Mouse (Mus musculus): ENCODE measurements around the gene Ankrd44. TPM values are rescaled to one million over a fixed set of nuclear protein-coding genes. Genes with fewer than 3 reads are reported as not detected.
A peak's percentile ranks its signal among the peaks of the same experiment; 100 is the strongest.

The Ankrd44 gene
- polyA plus RNA-seq, 1 experiment from 2014 or later: 4.3 TPM

DNA sequence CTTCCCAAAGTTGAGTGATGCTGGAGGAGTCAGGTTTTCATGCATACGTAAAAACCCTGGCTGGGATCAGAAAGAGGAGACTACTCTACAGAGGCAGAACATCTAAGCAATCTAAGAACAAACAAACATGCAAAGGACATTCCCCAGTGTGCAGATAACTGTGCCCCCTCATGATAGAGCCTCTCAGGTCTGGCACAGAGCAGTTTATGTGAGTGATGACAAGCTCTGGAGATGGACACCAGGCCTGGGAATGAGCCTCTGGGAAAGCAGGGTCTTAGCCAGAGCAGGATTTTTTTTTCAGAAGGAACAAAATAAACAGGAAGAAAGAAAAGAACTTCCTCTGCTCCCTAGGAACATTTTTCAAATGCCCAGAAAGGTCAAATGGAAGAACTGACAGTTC lies 176.2 kb downstream of the Ankrd44 start:
- DNase-seq (ENCODE audit: low spot score) (peak; percentile 32), ATAC-seq (replicated peaks; ENCODE audit: low FRiP score, low read depth) (no peak)
- H3K9ac ChIP-seq (ENCODE audit: low read depth, low read length): no peak overlapping the region
- no peak overlapping the region for H3K27ac ChIP-seq
- H3K9me3 ChIP-seq (replicated peaks; ENCODE audit: low read length): no peaks in the 10 kb centered on the region
- TF ChIP-seq CTCF (IDR thresholded peaks at IDR 0.05; ENCODE audit: low read depth): no peak
- 52% methylated on average over 1 of the region's 1 CpGs for WGBS
- H3K4me2 ChIP-seq (ENCODE audit: low read length): no peak overlapping the region
- no peaks in the 10 kb centered on the region for H3K27me3 ChIP-seq (ENCODE audit: insufficient read depth, low read length)
- no peaks in the 10 kb centered on the region for H3K36me3 ChIP-seq (ENCODE audit: insufficient read depth, low read length)
- no peak overlapping the region for H3K4me3 ChIP-seq (replicated peaks; ENCODE audit: low read depth, low read length)
- no peaks in the 10 kb centered on the region for H3K4me1 ChIP-seq (replicated peaks; ENCODE audit: insufficient read depth, low read length)

DNA sequence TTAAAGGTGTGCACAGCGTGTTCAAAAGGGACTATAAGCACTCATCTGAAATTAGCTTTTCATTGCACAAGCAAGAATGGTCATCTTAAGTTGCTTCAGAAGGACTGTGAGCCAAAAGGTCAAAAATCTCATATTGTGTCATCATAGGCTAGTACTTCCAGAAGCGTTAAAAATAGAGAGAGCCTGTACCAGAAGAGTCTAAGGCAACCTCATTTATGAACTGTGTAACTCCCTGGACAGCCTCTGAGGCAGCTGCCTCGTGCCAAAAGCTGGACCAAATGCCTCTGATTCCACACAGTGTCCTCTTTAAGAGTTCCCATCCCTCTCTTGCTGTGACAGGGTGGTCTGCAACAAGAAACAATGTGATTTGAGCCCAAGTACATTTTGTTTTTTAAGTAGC lies 176.7 kb downstream of the Ankrd44 start:
- 67% methylated on average over 3 of the region's 3 CpGs for whole genome bisulfite sequencing
- no peak for TF ChIP-seq CTCF (IDR thresholded peaks at IDR 0.05; ENCODE audit: low read depth)
- peak; percentile 19 for DNase-seq (ENCODE audit: low spot score)
- Histone ChIP-seq H3K4me3 (replicated peaks; ENCODE audit: low read depth, low read length) (no peak overlapping the region), H3K27me3 (ENCODE audit: insufficient read depth, low read length) (no peaks in the 10 kb centered on the region), H3K27ac (no peak overlapping the region), H3K9ac (ENCODE audit: low read depth, low read length) (no peak overlapping the region), H3K4me1 (replicated peaks; ENCODE audit: insufficient read depth, low read length) (no peaks in the 10 kb centered on the region), H3K4me2 (ENCODE audit: low read length) (no peak overlapping the region), H3K9me3 (replicated peaks; ENCODE audit: low read length) (no peaks in the 10 kb centered on the region), H3K36me3 (ENCODE audit: insufficient read depth, low read length) (no peaks in the 10 kb centered on the region)
- no peak for ATAC-seq (replicated peaks; ENCODE audit: low FRiP score, low read depth)

DNA sequence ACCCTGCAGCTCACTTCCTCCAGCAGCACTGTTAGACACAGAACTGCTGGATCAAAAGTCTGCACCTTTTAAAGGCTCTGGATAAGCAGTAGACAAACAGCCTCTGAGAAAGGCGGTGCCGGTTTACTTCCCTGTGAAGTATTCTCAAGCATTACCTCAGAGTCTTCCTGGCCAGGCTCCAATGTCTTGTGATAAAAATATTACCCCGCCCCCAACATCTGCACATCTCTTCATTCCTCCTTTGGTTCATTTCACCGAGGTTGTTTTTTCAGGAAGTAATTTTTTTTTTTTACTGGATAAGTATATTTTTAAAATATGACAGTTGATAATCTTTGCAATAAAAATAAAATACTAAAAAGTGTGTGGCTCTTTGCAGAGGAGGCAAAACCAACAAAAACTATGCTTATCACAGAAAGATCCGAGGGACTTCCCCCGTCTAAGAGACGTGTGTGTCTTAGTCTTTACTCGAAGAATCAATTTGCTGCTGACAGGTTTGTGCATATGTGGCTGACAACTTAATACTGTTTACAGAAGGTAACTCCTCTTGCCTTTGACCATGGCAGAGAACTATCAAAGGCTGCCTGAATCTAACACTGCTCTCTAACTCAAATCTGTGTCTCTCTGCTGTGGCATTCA lies 178.3 kb downstream of the Ankrd44 start:
- no peak for ATAC-seq (replicated peaks; ENCODE audit: low FRiP score, low read depth)

DNA sequence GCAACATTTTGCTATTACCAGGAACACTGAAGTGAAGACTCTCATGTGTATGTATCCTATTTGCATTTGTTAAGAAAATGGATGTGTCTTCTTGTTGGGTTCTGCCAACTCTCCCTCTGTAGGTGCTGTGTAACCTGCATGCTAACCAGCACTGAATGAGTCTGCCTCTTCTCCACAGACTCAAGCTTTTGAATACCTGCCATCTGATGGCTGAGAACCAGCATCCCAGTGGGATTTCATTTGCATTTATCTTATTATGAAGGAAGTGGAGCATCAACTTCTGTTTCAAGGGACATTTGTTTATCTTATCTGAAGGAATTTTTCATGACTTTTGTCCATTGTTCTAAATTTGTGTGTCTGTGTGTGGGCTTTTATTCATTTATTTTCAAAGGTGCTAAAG lies 180.5 kb downstream of the Ankrd44 start:
- H3K4me3 ChIP-seq (replicated peaks; ENCODE audit: low read depth, low read length): no peak overlapping the region
- ATAC-seq (replicated peaks; ENCODE audit: low FRiP score, low read depth) (no peak), DNase-seq (ENCODE audit: low spot score) (no peak)
- H3K4me2 ChIP-seq (ENCODE audit: low read length): no peak overlapping the region
- H3K36me3 ChIP-seq (ENCODE audit: insufficient read depth, low read length): no peaks in the 10 kb centered on the region
- TF ChIP-seq CTCF (IDR thresholded peaks at IDR 0.05; ENCODE audit: low read depth): no peak
- no peak overlapping the region for H3K27ac ChIP-seq
- no peaks in the 10 kb centered on the region for H3K9me3 ChIP-seq (replicated peaks; ENCODE audit: low read length)
- no peaks in the 10 kb centered on the region for H3K4me1 ChIP-seq (replicated peaks; ENCODE audit: insufficient read depth, low read length)
- no peak overlapping the region for H3K9ac ChIP-seq (ENCODE audit: low read depth, low read length)
- H3K27me3 ChIP-seq (ENCODE audit: insufficient read depth, low read length): no peaks in the 10 kb centered on the region

More for the DNA sequence above, 178.3 kb downstream of the Ankrd44 start:
- WGBS: 25% methylated on average over 8 of the region's 8 CpGs
- H3K27me3 ChIP-seq (ENCODE audit: insufficient read depth, low read length): no peaks in the 10 kb centered on the region
- H3K4me2 ChIP-seq (ENCODE audit: low read length): no peak overlapping the region
- H3K9ac ChIP-seq (ENCODE audit: low read depth, low read length): no peak overlapping the region
- no peak for TF ChIP-seq CTCF (IDR thresholded peaks at IDR 0.05; ENCODE audit: low read depth)
- no peaks in the 10 kb centered on the region for H3K9me3 ChIP-seq (replicated peaks; ENCODE audit: low read length)
- no peaks in the 10 kb centered on the region for H3K36me3 ChIP-seq (ENCODE audit: insufficient read depth, low read length)
- no peaks in the 10 kb centered on the region for H3K4me1 ChIP-seq (replicated peaks; ENCODE audit: insufficient read depth, low read length)
- peak; percentile 18 for DNase-seq (ENCODE audit: low spot score)
- no peak overlapping the region for H3K4me3 ChIP-seq (replicated peaks; ENCODE audit: low read depth, low read length)
- no peak overlapping the region for H3K27ac ChIP-seq

DNA sequence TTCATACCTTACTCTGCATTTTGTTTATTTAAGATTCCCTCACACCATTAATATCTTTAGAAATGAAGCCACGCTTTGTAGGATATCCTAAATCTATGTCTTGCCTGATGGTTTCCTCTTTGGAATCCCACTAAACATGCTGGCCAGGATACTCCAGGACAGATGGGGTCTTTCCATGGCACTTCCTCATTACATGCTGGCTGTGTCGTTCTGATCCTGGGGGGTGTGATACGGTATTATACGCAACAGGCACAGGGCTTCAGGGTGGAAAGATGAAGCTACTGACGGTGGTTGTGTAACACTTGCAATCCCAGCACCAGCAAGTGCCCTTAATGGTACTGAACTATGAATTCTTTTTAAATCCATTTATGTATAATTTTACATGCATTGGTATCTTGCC lies 182.0 kb downstream of the Ankrd44 start:
- 82% methylated on average over 5 of the region's 5 CpGs for WGBS
- no peak for TF ChIP-seq CTCF (IDR thresholded peaks at IDR 0.05; ENCODE audit: low read depth)

DNA sequence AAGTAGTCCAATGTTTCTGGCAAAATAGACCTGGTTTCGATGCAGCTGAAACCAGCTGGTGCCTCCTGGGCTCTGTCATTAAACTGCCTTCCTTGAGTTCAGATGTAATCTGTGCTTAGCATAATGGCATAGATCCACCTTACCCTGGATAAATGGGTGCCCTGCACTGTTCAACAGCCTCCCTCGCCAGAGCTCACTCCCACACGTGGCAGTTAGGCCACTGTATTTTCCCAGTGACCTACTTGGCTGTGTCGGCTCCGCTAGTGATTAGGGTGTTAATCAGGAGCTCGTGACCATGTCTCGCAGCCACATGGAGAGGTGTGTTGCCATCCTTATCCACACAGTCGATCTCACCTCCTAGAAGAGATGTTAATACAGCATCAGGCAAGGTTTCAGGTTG lies 183.1 kb downstream of the Ankrd44 start:
- Histone ChIP-seq H3K4me1 (replicated peaks; ENCODE audit: insufficient read depth, low read length) (no peaks in the 10 kb centered on the region), H3K9me3 (replicated peaks; ENCODE audit: low read length) (no peaks in the 10 kb centered on the region), H3K9ac (ENCODE audit: low read depth, low read length) (no peak overlapping the region), H3K27me3 (ENCODE audit: insufficient read depth, low read length) (no peaks in the 10 kb centered on the region), H3K27ac (no peak overlapping the region), H3K36me3 (ENCODE audit: insufficient read depth, low read length) (no peaks in the 10 kb centered on the region), H3K4me3 (replicated peaks; ENCODE audit: low read depth, low read length) (no peak overlapping the region), H3K4me2 (ENCODE audit: low read length) (no peak overlapping the region)
- DNase-seq (ENCODE audit: low spot score) (no peak), ATAC-seq (replicated peaks; ENCODE audit: low FRiP score, low read depth) (no peak)
- WGBS: 65% methylated on average over 8 of the region's 8 CpGs
- TF ChIP-seq CTCF (IDR thresholded peaks at IDR 0.05; ENCODE audit: low read depth): no peak

More for the DNA sequence above, 182.0 kb downstream of the Ankrd44 start:
- Histone ChIP-seq H3K9me3 (replicated peaks; ENCODE audit: low read length) (no peaks in the 10 kb centered on the region), H3K4me2 (ENCODE audit: low read length) (no peak overlapping the region), H3K36me3 (ENCODE audit: insufficient read depth, low read length) (no peaks in the 10 kb centered on the region), H3K4me1 (replicated peaks; ENCODE audit: insufficient read depth, low read length) (no peaks in the 10 kb centered on the region), H3K27ac (no peak overlapping the region), H3K4me3 (replicated peaks; ENCODE audit: low read depth, low read length) (no peak overlapping the region), H3K9ac (ENCODE audit: low read depth, low read length) (no peak overlapping the region), H3K27me3 (ENCODE audit: insufficient read depth, low read length) (no peaks in the 10 kb centered on the region)
- DNase-seq (ENCODE audit: low spot score) (no peak), ATAC-seq (replicated peaks; ENCODE audit: low FRiP score, low read depth) (no peak)

DNA sequence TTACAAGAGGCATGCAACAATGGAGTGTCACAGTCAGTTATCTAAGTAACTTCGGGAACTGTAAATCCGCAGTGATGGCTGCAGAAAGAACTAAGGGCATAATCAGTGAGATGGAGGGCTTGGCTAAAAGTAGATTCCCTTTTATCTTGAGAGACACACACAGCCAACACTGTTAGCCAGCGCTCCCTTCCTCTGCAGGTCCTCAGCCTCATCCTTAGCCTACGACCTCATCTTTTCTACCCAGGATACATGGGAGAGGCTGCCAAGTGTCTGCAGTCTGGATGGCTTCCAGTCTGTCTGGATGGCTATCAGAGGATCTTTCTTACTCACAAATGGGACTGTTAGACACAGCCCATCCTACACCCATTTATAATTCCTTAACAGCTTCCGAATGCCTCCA lies 185.3 kb downstream of the Ankrd44 start:
- ATAC-seq (replicated peaks; ENCODE audit: low FRiP score, low read depth) (no peak), DNase-seq (ENCODE audit: low spot score) (no peak)
- no peak overlapping the region for H3K9ac ChIP-seq (ENCODE audit: low read depth, low read length)
- H3K27ac ChIP-seq: no peak overlapping the region
- no peak overlapping the region for H3K4me2 ChIP-seq (ENCODE audit: low read length)
- H3K4me3 ChIP-seq (replicated peaks; ENCODE audit: low read depth, low read length): no peak overlapping the region
- H3K36me3 ChIP-seq (ENCODE audit: insufficient read depth, low read length): no peaks in the 10 kb centered on the region
- no peaks in the 10 kb centered on the region for H3K9me3 ChIP-seq (replicated peaks; ENCODE audit: low read length)
- TF ChIP-seq CTCF (IDR thresholded peaks at IDR 0.05; ENCODE audit: low read depth): no peak
- 75% methylated on average over 5 of the region's 5 CpGs for WGBS
- H3K4me1 ChIP-seq (replicated peaks; ENCODE audit: insufficient read depth, low read length): no peaks in the 10 kb centered on the region
- H3K27me3 ChIP-seq (ENCODE audit: insufficient read depth, low read length): no peaks in the 10 kb centered on the region
